Mouse (Mus musculus) effector memory CD4-positive, alpha-beta T cell, adult 5 months (primary cell): ENCODE data around the gene Wasf2. TPM values are rescaled to one million over a fixed set of nuclear protein-coding genes. Genes with fewer than 3 reads are reported as not detected.

ENCODE experiments used
- polyA plus RNA-seq: library from polyadenylated mRNA; unstranded; fragments of 100-300 nt; shearing (Covaris generic); gene quantifications from one replicate; pipeline ENCODE4 v1.2.1, GENCODE M21; 2017

Gene Wasf2
- 110 TPM for polyA plus RNA-seq

DNA sequence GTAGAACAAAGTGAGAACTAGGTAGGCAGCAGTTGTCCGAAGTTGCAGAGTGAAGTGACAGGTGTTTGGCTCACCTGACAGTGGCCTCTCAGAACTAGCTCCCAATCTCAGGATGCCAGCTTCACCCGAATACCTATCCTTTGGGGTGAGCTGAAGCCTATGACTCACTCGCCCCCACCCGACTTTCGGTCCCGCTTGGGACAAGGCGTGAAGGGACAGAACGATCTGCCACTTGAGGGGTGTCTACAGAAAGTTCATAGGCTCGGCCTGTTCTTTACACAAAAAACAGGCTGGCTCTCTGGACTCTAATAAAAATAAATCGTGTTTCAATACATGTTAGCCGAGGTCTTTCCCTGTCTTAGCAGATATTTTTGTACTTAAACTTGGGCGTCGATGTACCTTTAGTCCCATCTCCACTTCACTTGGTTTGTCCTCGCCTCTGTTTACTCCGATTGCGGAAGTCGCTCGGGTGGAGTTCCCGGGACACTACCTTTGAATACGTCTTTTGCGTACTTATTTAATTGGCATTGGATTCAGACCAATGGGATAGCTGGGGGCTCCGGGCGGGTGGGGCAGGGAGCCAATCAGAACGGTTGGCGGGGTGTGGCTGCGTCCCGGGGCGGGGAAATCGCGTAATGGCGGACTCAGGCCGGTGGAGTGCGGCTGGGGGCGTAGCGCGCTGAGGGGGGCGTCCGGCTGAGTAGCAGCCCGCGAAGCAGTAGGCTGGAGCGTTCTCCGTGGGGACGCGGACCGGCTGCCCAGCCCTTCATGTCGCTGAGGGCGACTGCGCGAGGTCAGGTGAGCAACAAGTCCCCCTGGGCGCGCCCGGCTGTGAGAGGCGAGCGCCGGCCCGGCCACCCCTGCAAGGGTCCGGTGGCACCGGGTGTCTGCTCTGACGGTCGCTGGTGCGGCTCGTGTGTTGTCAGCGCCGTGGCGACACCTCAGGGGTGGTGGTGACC lies at the start of gene Wasf2:
Gene Wasf2 (plus strand): TSS at position 575 of the 959 bp plus-strand sequence.

GRCm38 (mm10) chr4:133211751-133212561 lies 81.7 kb downstream of the Wasf2 start, which contains the start of the genes Cd164l2 and Gpr3:
Gene Cd164l2, plus strand, starts transcription at chr4:133212131.
Gene Gpr3, minus strand, starts transcription at chr4:133212536.

GRCm38 (mm10) chr4:133240490-133240921 lies 110.2 kb downstream of the Wasf2 start, which contains the start of gene Map3k6:
Gene Map3k6, plus strand, starts transcription at chr4:133240818.

Other genes with a start within 250 kb of the Wasf2 start
- 30.1 TPM for gene Stx12, start 246.0 kb upstream of the Wasf2 start, polyA plus RNA-seq
- 54.4 TPM for gene Fam76a, start 207.9 kb upstream of the Wasf2 start, polyA plus RNA-seq
- 0.55 TPM for gene Fgr, start 156.4 kb upstream of the Wasf2 start, polyA plus RNA-seq
- gene Ahdc1, start 119.2 kb upstream of the Wasf2 start, polyA plus RNA-seq = 5.4 TPM
- gene Cd164l2, start 81.6 kb downstream of the Wasf2 start, polyA plus RNA-seq = not detected
- 0.69 TPM for gene Gpr3, start 82.0 kb downstream of the Wasf2 start, polyA plus RNA-seq
- not detected for gene Map3k6, start 110.3 kb downstream of the Wasf2 start, polyA plus RNA-seq
- 8.7 TPM for gene Sytl1, start 132.6 kb downstream of the Wasf2 start, polyA plus RNA-seq
- gene Tmem222, start 147.3 kb downstream of the Wasf2 start, polyA plus RNA-seq = 51.7 TPM
- 5.6 TPM for gene Wdtc1, start 223.0 kb downstream of the Wasf2 start, polyA plus RNA-seq
- gene Slc9a1, start 239.2 kb downstream of the Wasf2 start, polyA plus RNA-seq = 17.2 TPM